Mouse (Mus musculus) heart, embryonic 13.5 days (tissue): ENCODE data around the gene Prkd2. TPM values are rescaled to one million over a fixed set of nuclear protein-coding genes. Genes with fewer than 3 reads are reported as not detected.

Source experiments
- ATAC-seq: fragments of 200-750 bp; cut with Nextera tagmentation; 2 replicates; pipeline ENCODE4 v1.8.0; 2017; ENCODE audit warnings: moderate TSS enrichment; ENCODE audit not compliant: insufficient number of reproducible peaks, low FRiP score, low TSS enrichment; ENCODE audit errors: extremely low read depth
- H3K27ac ChIP-seq: fragments of 300-500 bp; sonication (generic); replicated peaks from 2 replicates; pipeline ENCODE4 v1.5.1; 2015; ENCODE audit warnings: moderate library complexity, mild to moderate bottlenecking, inconsistent platforms
- H3K27me3 ChIP-seq: fragments of 300-500 bp; sonication (generic); replicated peaks from 2 replicates; pipeline ENCODE4 v1.6.1; 2015; ENCODE audit warnings: mild to moderate bottlenecking, inconsistent platforms
- H3K36me3 ChIP-seq: fragments of 300-500 bp; sonication (generic); 2 replicates; pipeline ENCODE4 v1.6.1; 2015; ENCODE audit warnings: mild to moderate bottlenecking, inconsistent platforms
- H3K4me1 ChIP-seq: fragments of 300-500 bp; sonication (generic); 2 replicates; pipeline ENCODE4 v1.6.1; 2015; ENCODE audit warnings: inconsistent platforms
- H3K4me2 ChIP-seq: fragments of 300-500 bp; sonication (generic); 2 replicates; pipeline ENCODE4 v1.6.1; 2015; ENCODE audit warnings: inconsistent platforms, mild to moderate bottlenecking, moderate library complexity
- H3K4me3 ChIP-seq: fragments of 300-500 bp; sonication (generic); 2 replicates; pipeline ENCODE4 v1.5.1; 2015; ENCODE audit warnings: moderate library complexity, mild to moderate bottlenecking, inconsistent platforms
- H3K9ac ChIP-seq: fragments of 300-500 bp; sonication (generic); 2 replicates; pipeline ENCODE4 v1.6.1; 2015; ENCODE audit warnings: inconsistent platforms, mild to moderate bottlenecking, moderate library complexity
- H3K9me3 ChIP-seq: fragments of 300-500 bp; sonication (generic); 2 replicates; pipeline ENCODE4 v1.6.1; 2016; ENCODE audit warnings: inconsistent platforms
- WGBS: fragments of 180-500 bp; shearing (Covaris S2); methylation state at CpG from one replicate; pipeline ENCODE4 v1.1.7; 2015; ENCODE audit warnings: mixed read lengths; 5-methylcytosine and 5-hydroxymethylcytosine counted together
- polyA plus RNA-seq: library from polyadenylated mRNA; unstranded; fragments of >200 nt; fragmentation: Nextera tagmentation; extraction: Ambion mirVana; gene quantifications from 2 replicates; pipeline ENCODE4 v1.2.1, GENCODE M21; 2015

Prkd2 gene
- polyA plus RNA-seq, 1 experiment from 2014 or later, result 9.6 TPM

DNA sequence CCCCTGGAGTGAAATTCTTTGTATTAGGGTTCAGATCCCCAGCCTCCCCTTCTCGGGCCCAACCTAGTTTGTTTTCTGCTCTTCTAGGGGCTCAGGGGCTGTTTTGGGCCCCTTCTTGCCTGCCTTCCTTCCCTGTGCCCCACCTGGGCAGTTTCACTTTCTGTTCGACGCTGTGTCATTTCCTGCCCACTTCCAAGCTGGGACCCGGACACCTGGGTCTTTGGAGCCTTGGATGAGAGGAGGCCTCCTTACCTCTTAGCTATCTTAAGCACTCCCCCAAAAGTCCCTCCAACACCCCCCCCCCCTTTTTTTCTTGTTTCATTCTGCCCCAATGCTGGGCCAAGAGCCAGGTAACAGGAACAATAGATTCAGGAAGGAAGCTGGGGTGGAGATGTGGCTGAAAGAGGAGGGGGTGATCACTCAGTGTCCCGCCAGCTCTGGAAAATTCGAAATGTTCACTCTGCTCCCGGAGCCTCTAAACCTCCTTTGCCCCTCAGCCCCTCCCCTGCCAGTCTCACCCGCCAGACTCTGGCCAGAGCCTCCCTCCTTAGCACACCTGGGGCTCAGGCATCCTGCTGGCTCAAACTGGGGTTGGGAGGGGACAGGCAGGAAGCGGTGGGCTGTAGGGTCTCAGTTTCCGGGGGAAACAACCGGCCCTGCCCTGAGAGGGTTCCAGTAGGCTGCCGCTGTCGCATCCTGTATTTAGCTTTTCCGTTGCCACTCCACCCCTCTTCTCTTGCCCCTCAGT, 2.5 kb downstream of the Prkd2 start:
- Histone ChIP-seq H3K27ac (peak overlapping the region; percentile 88), H3K4me2 (peak overlapping the region; percentile 99), H3K36me3 (peaks cover 58% of the 10 kb centered on the region), H3K4me3 (peak overlapping the region; percentile 76), H3K27me3 (no peaks in the 10 kb centered on the region), H3K4me1 (peaks cover 43% of the 10 kb centered on the region), H3K9me3 (no peaks in the 10 kb centered on the region), H3K9ac (peak overlapping the region; percentile 94)
- no peak for ATAC-seq
- WGBS, result 34% methylated on average over 14 of the region's 14 CpGs

GRCm38 (mm10) chr7:16845820-16846167, 3.1 kb downstream of the Prkd2 start:
- Histone ChIP-seq H3K9ac (peak overlapping the region; percentile 94), H3K4me2 (peak overlapping the region; percentile 99), H3K4me3 (peak overlapping the region; percentile 76), H3K4me1 (peaks cover 43% of the 10 kb centered on the region), H3K9me3 (no peaks in the 10 kb centered on the region), H3K27ac (peak overlapping the region; percentile 88), H3K27me3 (no peaks in the 10 kb centered on the region), H3K36me3 (peaks cover 58% of the 10 kb centered on the region)
- 36% methylated on average over 10 of the region's 10 CpGs for WGBS
- ATAC-seq, result no peak

DNA sequence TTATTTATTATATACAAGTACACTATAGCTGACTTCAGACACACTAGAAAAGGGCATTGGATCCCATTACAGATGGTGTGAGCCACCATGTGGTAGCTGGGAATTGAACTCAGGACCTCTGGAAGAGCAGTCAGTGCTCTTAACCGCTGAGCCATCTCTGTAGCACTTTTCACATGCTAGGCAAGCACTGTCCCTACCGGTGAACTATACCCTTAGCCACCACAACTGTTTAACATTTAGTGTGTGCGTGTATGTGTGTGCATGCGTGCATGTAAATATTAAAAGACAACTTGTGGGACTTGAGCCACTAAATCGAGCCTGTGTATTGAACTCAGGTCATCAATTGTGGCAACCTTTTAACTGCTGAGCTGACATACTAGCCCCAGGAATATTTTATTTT, 4.1 kb downstream of the Prkd2 start:
- Histone ChIP-seq H3K4me2 (no peak overlapping the region), H3K4me3 (no peak overlapping the region), H3K9ac (no peak overlapping the region), H3K36me3 (peaks cover 55% of the 10 kb centered on the region), H3K4me1 (peaks cover 34% of the 10 kb centered on the region), H3K27me3 (no peaks in the 10 kb centered on the region), H3K27ac (no peak overlapping the region), H3K9me3 (no peaks in the 10 kb centered on the region)
- WGBS, result 93% methylated on average over 5 of the region's 5 CpGs
- ATAC-seq, result no peak

DNA sequence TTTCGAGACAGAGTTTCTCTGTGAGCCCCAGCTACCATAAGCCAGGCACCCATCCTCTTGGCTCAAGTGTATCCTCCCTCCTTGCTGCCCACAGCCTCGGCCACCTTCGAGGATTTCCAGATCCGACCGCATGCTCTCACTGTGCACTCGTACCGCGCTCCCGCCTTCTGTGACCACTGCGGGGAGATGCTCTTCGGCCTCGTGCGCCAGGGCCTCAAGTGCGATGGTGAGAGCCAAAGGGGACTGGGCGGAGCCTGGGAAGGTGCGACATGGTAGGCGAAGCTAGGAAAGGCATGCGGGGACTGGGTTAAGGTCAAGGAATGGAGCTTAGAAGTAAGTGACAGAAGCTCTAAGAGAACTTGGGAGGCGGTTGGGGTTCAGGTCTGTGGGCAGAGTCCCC, 4.8 kb downstream of the Prkd2 start:
- no peaks in the 10 kb centered on the region for H3K27me3 ChIP-seq
- H3K27ac ChIP-seq, result no peak overlapping the region
- peaks cover 29% of the 10 kb centered on the region for H3K4me1 ChIP-seq
- H3K36me3 ChIP-seq, result peaks cover 60% of the 10 kb centered on the region
- H3K9ac ChIP-seq, result no peak overlapping the region
- 81% methylated on average over 19 of the region's 19 CpGs for WGBS
- no peak overlapping the region for H3K4me2 ChIP-seq
- no peak for ATAC-seq
- no peak overlapping the region for H3K4me3 ChIP-seq
- no peaks in the 10 kb centered on the region for H3K9me3 ChIP-seq

- Histone ChIP-seq H3K27me3 (no peaks in the 10 kb centered on the region), H3K27ac (no peak overlapping the region), H3K4me1 (peaks cover 25% of the 10 kb centered on the region), H3K9ac (no peak overlapping the region), H3K4me2 (no peak overlapping the region), H3K36me3 (peaks cover 71% of the 10 kb centered on the region), H3K4me3 (no peak overlapping the region), H3K9me3 (no peaks in the 10 kb centered on the region)
- no peak for ATAC-seq
- 42% methylated on average over 17 of the region's 17 CpGs for WGBS
Measured at GRCm38 (mm10) chr7:16848579-16848978, 5.9 kb downstream of the Prkd2 start.

DNA sequence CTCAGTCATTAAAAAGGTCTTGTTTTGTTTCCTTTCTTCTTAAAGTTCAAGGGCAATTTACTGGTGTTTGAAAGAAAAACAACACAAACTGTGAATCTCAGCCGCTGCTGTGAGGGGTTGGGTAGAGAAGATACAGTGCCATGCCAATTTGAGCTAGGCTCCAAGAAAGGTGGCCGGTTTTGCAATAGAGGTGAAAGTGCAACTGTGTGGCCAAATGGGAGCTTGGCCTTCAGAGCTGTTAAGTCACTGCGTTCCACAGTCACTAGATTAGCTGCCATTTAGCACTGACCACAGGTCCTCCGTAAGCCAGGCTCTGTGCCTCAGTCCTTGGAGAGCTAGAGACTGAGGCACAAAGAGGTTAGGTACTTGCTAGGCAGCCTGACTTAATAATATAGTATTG, 8.9 kb downstream of the Prkd2 start:
- WGBS, result 87% methylated on average over 4 of the region's 4 CpGs
- ATAC-seq, result no peak
- Histone ChIP-seq H3K4me1 (no peaks in the 10 kb centered on the region), H3K4me3 (no peak overlapping the region), H3K27me3 (no peaks in the 10 kb centered on the region), H3K9me3 (no peaks in the 10 kb centered on the region), H3K4me2 (no peak overlapping the region), H3K9ac (no peak overlapping the region), H3K27ac (no peak overlapping the region), H3K36me3 (peaks cover 94% of the 10 kb centered on the region)

GRCm38 (mm10) chr7:16853302-16853831, 10.7 kb downstream of the Prkd2 start:
- WGBS, result 74% methylated on average over 14 of the region's 14 CpGs
- Histone ChIP-seq H3K27me3 (no peaks in the 10 kb centered on the region), H3K4me1 (no peaks in the 10 kb centered on the region), H3K27ac (no peak overlapping the region), H3K4me2 (no peak overlapping the region), H3K9ac (no peak overlapping the region), H3K36me3 (peaks cover 95% of the 10 kb centered on the region), H3K4me3 (no peak overlapping the region), H3K9me3 (no peaks in the 10 kb centered on the region)
- no peak for ATAC-seq

DNA sequence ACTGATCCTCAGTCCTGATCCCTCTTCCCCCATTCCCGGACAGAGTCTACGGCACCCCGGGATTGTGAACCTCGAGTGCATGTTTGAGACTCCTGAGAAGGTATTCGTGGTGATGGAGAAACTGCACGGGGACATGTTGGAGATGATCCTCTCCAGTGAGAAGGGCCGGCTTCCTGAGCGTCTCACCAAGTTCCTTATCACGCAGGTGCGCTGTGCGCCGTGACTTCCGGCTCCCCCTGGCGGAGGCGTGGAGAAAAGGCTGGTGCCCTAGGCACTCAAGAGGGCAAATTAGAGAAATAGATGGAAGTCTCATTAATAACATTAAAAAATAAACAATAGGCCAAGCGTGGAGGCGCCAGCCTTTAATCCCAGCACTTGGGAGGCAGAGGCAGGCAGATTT, 15.6 kb downstream of the Prkd2 start:
- ATAC-seq, result no peak
- Histone ChIP-seq H3K4me2 (no peak overlapping the region), H3K9me3 (no peaks in the 10 kb centered on the region), H3K9ac (no peak overlapping the region), H3K36me3 (peaks cover 96% of the 10 kb centered on the region), H3K27ac (no peak overlapping the region), H3K4me3 (no peak overlapping the region), H3K27me3 (no peaks in the 10 kb centered on the region), H3K4me1 (no peaks in the 10 kb centered on the region)
- 29% methylated on average over 17 of the region's 17 CpGs for WGBS

- Histone ChIP-seq H3K9ac (no peak overlapping the region), H3K4me1 (no peaks in the 10 kb centered on the region), H3K4me3 (no peak overlapping the region), H3K27me3 (no peaks in the 10 kb centered on the region), H3K27ac (no peak overlapping the region), H3K36me3 (peaks cover 96% of the 10 kb centered on the region), H3K4me2 (no peak overlapping the region), H3K9me3 (no peaks in the 10 kb centered on the region)
- ATAC-seq, result no peak
- WGBS, result 36% methylated on average over 5 of the region's 5 CpGs
Measured at GRCm38 (mm10) chr7:16859902-16860651, 17.4 kb downstream of the Prkd2 start.

DNA sequence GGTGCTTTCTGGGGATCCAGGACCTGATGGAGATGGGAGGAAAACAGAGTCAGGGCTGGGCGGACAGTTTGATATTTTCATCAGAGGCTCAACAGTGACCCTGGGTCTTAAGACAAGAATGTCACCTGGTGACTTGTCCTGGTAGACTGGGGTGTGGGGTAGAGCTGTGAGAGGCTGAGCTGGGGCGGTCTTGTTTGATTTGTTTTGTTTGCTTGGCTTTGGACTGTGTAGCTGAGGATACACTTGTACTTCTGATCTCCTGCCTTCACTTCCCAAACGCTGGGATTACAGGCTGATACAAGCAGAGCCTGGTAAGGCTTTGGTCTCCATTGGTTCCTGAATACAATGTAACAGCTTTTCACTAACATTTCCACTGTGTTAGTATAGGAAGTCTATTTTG, 24.8 kb downstream of the Prkd2 start:
- Histone ChIP-seq H3K9me3 (no peaks in the 10 kb centered on the region), H3K36me3 (peaks cover 93% of the 10 kb centered on the region), H3K4me1 (no peaks in the 10 kb centered on the region), H3K9ac (no peak overlapping the region), H3K4me3 (no peak overlapping the region), H3K27me3 (no peaks in the 10 kb centered on the region), H3K27ac (no peak overlapping the region), H3K4me2 (no peak overlapping the region)
- ATAC-seq, result no peak
- WGBS, result 68% methylated on average over 3 of the region's 3 CpGs

GRCm38 (mm10) chr7:16869497-16869896, 26.8 kb downstream of the Prkd2 start:
- Histone ChIP-seq H3K4me2 (peak overlapping the region; percentile 42), H3K9ac (no peak overlapping the region), H3K27ac (no peak overlapping the region), H3K9me3 (no peaks in the 10 kb centered on the region), H3K4me3 (peak overlapping the region; percentile 21), H3K4me1 (peaks cover 2% of the 10 kb centered on the region; the same call in 1 of the 2 replicates), H3K27me3 (no peaks in the 10 kb centered on the region), H3K36me3 (peaks cover 74% of the 10 kb centered on the region)
- ATAC-seq, result peak; percentile 62; the same call in 1 of the 2 replicates
- 40% methylated on average over 16 of the region's 16 CpGs for WGBS
